Mouse (Mus musculus) intestine, embryonic 16.5 days (tissue): Measurements from ENCODE around the gene Myt1l. TPM values are rescaled to one million over a fixed set of nuclear protein-coding genes. Genes with fewer than 3 reads are reported as not detected.
A peak's percentile ranks its signal among the peaks of the same experiment; 100 is the strongest.

Experiments used
- ATAC-seq: fragments of 200-750 bp; cut with Nextera tagmentation; 2 replicates; pipeline ENCODE4 v1.8.0; 2017; ENCODE audit warnings: moderate TSS enrichment, moderate library complexity
- H3K27ac ChIP-seq: fragments of 300-500 bp; sonication (generic); 2 replicates; pipeline ENCODE4 v1.5.1; 2014; ENCODE audit warnings: mild to moderate bottlenecking, low read length
- H3K27me3 ChIP-seq: fragments of 300-500 bp; sonication (generic); replicated peaks from 2 replicates; pipeline ENCODE4 v1.6.1; 2014; ENCODE audit warnings: low read length, control low read depth, mixed read lengths; ENCODE audit not compliant: control insufficient read depth, insufficient read depth
- H3K36me3 ChIP-seq: fragments of 300-500 bp; sonication (generic); 2 replicates; pipeline ENCODE4 v1.6.1; 2014; ENCODE audit warnings: low read length, control low read depth; ENCODE audit not compliant: control insufficient read depth, insufficient read depth
- H3K4me1 ChIP-seq: fragments of 300-500 bp; sonication (generic); 2 replicates; pipeline ENCODE4 v1.6.1; 2014; ENCODE audit warnings: low read length, control low read depth, mixed read lengths; ENCODE audit not compliant: control insufficient read depth, insufficient read depth
- H3K4me2 ChIP-seq: fragments of 300-500 bp; sonication (generic); 2 replicates; pipeline ENCODE4 v1.6.1; 2014; ENCODE audit warnings: low read depth, low read length, control low read depth
- H3K4me3 ChIP-seq: fragments of 300-500 bp; sonication (generic); 2 replicates; pipeline ENCODE4 v1.5.1; 2014; ENCODE audit warnings: mild to moderate bottlenecking, low read length
- H3K9ac ChIP-seq: fragments of 300-500 bp; sonication (generic); 2 replicates; pipeline ENCODE4 v1.6.1; 2014; ENCODE audit warnings: low read depth, low read length
- H3K9me3 ChIP-seq: fragments of 300-500 bp; sonication (generic); 2 replicates; pipeline ENCODE4 v1.6.1; 2016; ENCODE audit warnings: low read length, control low read depth; ENCODE audit not compliant: control insufficient read depth
- WGBS: fragments of 180-500 bp; shearing (Covaris S2); extraction: QIAGEN DNeasy Blood & Tissue Kit; methylation state at CpG from one replicate; pipeline ENCODE4 v1.1.7; 2014; 5-methylcytosine and 5-hydroxymethylcytosine counted together
- polyA plus RNA-seq: library from polyadenylated mRNA; unstranded; fragments of >200 nt; fragmentation: Nextera tagmentation; extraction: Ambion mirVana; gene quantifications from 2 replicates; pipeline ENCODE4 v1.2.1, GENCODE M21; 2015

Gene Myt1l
- polyA plus RNA-seq, 1 experiment from 2014 or later = 3.3 TPM

DNA sequence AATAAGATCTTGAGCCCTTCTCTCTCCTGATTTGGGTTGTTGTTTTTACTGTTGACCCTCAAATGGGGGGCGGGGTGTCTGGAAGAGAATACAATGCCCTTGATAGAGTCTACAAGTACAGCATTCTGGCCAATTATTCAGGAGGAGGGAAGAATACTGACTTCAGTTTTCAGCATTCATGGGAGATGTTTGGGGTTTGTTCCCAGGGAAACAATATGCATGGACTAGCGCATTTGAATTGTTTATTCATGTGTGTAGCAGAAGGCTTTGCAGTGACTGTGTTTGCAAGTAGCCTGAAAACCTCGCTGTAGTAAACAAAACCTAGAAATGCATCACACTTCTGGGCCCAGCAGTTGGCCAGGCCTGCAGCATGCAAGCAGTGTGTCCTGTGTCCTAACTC, 426.3 kb downstream of the Myt1l start:
- ATAC-seq = no peak
- Histone ChIP-seq H3K4me1 (peaks cover 25% of the 10 kb centered on the region), H3K36me3 (0 out of 2 replicates have a peak, but pooled peaks cover 2% of the 10 kb centered on the region), H3K4me3 (no peak overlapping the region), H3K4me2 (no peak overlapping the region), H3K9ac (no peak overlapping the region), H3K27me3 (no peaks in the 10 kb centered on the region), H3K9me3 (no peaks in the 10 kb centered on the region), H3K27ac (peak overlapping the region; percentile 10)
- WGBS = 56% methylated on average over 3 of the region's 3 CpGs

DNA sequence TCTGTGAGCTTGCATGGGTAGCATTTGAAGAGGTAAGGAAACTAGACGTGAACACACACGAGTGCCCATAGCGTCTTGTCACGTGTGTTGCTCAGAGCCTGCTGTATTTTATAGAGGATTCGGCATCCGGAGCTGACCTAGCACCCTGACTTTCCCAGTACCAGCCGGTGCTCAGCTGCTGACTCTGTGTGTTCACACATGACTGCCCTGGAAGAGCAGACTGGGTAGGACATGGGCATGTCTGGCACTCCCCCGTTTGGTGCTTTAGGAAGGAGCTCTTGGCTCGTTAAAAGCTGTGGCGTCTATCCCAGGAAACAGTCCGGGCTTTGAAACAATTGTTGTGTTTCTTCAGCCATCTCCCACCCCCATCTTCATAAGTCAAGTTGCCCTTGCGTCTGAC, 428.8 kb downstream of the Myt1l start:
- Histone ChIP-seq H3K9ac (no peak overlapping the region), H3K36me3 (no peaks in the 10 kb centered on the region), H3K27me3 (no peaks in the 10 kb centered on the region), H3K4me2 (no peak overlapping the region), H3K27ac (no peak overlapping the region), H3K4me3 (no peak overlapping the region), H3K9me3 (no peaks in the 10 kb centered on the region), H3K4me1 (peaks cover 21% of the 10 kb centered on the region)
- 81% methylated on average over 12 of the region's 12 CpGs for WGBS
- no peak for ATAC-seq

DNA sequence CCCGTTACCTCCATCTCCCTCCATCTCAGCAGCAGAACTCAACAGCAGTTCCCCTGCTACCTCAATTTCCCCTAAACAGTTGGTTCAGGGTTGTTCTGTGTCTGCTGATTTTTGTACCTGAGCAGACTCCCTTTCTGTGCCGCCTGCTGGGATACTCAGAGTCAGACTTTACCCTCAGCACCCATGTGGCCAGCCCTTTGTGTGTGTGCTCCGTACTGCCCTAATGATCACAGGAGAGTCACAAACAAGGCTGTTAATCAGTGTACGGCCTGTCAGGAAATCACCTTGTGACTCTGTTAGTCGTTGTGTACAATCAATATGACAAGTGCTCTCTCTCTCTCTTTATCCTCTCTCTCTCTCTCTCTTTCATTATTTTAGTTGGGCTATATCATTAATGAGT, 430.5 kb downstream of the Myt1l start:
- no peak overlapping the region for H3K4me3 ChIP-seq
- 67% methylated on average over 5 of the region's 5 CpGs for WGBS
- H3K4me1 ChIP-seq = peaks cover 15% of the 10 kb centered on the region
- ATAC-seq = peak; percentile 60; the same call in 1 of the 2 replicates
- no peaks in the 10 kb centered on the region for H3K9me3 ChIP-seq
- no peak overlapping the region for H3K9ac ChIP-seq
- H3K4me2 ChIP-seq = no peak overlapping the region
- H3K36me3 ChIP-seq = 0 out of 2 replicates have a peak, but pooled peaks cover 2% of the 10 kb centered on the region
- no peak overlapping the region for H3K27ac ChIP-seq
- no peaks in the 10 kb centered on the region for H3K27me3 ChIP-seq

DNA sequence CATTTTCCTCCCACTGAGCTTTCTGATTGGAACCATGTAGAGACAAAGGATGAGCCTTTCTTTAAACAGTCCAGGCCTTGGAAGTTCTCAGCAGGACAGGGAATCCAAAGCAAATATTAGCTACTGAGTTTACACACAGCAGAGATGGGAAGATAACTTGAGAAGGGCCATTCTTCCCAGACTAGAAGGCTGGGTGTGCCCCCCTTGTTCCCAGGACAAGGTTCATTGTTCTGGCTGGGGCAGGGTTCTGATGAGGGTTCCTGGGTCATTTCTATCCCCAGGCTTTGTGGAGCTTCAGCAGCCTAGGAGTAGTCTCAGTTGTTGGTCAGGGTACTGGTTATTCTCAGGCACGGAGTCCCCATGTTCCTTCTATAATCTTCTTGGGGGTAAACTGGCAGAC, 432.9 kb downstream of the Myt1l start:
- peak; percentile 56; the same call in 1 of the 2 replicates for ATAC-seq
- H3K27ac ChIP-seq = no peak overlapping the region
- 63% methylated on average over 1 of the region's 1 CpGs for WGBS

DNA sequence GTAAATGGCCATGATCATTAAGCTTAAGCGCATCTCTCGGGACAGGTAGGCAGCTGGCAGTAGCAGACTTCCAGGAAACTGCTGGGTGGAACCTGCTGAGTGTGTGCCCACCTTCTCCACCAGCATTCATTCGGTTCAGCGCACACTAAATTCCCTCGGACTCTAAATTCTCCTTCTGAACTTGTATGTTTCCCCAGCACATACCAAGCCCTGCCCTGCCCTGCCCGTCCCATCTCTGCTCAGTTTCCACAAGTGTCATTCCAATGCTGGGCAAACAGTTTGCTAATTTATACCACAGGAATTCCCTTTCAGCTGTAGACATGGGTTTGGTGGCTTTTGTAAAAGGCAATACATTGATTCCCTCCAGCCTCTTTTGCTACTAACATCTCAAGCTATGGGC, 436.8 kb downstream of the Myt1l start:
- Histone ChIP-seq H3K4me1 (peaks cover 8% of the 10 kb centered on the region), H3K27me3 (no peaks in the 10 kb centered on the region), H3K4me2 (no peak overlapping the region), H3K36me3 (0 out of 2 replicates have a peak, but pooled peaks cover 2% of the 10 kb centered on the region), H3K9me3 (no peaks in the 10 kb centered on the region), H3K27ac (no peak overlapping the region), H3K4me3 (no peak overlapping the region), H3K9ac (no peak overlapping the region)
- WGBS = 85% methylated on average over 6 of the region's 6 CpGs
- ATAC-seq = no peak

More for the DNA sequence above, 432.9 kb downstream of the Myt1l start:
- H3K36me3 ChIP-seq = 0 out of 2 replicates have a peak, but pooled peaks cover 2% of the 10 kb centered on the region
- H3K4me1 ChIP-seq = peaks cover 8% of the 10 kb centered on the region
- no peak overlapping the region for H3K9ac ChIP-seq
- no peaks in the 10 kb centered on the region for H3K9me3 ChIP-seq
- no peak overlapping the region for H3K4me2 ChIP-seq
- H3K4me3 ChIP-seq = no peak overlapping the region
- H3K27me3 ChIP-seq = no peaks in the 10 kb centered on the region

DNA sequence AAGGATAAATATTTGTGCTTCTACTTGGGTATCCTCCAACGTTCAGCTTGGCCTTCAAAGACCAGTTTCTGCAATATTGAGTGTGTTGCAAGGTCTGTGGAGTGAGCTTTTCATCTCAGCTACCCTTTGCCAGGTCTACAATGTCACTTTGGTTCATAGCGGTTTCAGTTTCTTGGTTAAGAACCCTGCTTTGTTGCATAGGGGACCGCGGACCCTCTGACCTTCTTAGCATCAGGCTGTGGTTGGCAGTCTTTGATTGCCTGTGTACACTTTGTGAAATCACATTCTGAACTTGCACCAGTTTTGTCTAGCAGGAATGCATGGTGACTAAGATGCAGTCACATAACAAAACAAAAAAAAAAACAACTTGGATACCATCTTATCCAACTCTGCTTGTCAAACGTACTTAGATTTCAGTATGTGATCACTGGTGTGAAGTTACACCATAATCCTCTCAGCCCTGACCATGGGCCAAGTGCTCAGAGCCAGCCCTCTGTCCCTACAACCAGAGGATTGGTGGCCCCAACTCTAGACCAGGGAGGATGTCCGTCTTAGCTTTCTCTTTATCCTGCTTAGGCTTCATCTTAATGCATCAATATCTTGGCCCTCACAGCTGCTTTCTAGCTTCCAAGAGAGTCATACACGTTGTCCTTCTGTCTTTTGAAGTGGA, 443.7 kb downstream of the Myt1l start:
- H3K4me1 ChIP-seq = peaks cover 2% of the 10 kb centered on the region; the same call in 1 of the 2 replicates
- no peaks in the 10 kb centered on the region for H3K9me3 ChIP-seq
- no peak overlapping the region for H3K4me2 ChIP-seq
- H3K9ac ChIP-seq = no peak overlapping the region
- ATAC-seq = no peak
- WGBS = 73% methylated on average over 7 of the region's 7 CpGs
- no peaks in the 10 kb centered on the region for H3K27me3 ChIP-seq
- no peak overlapping the region for H3K4me3 ChIP-seq
- peaks cover 3% of the 10 kb centered on the region; the same call in 1 of the 2 replicates for H3K36me3 ChIP-seq
- H3K27ac ChIP-seq = no peak overlapping the region

DNA sequence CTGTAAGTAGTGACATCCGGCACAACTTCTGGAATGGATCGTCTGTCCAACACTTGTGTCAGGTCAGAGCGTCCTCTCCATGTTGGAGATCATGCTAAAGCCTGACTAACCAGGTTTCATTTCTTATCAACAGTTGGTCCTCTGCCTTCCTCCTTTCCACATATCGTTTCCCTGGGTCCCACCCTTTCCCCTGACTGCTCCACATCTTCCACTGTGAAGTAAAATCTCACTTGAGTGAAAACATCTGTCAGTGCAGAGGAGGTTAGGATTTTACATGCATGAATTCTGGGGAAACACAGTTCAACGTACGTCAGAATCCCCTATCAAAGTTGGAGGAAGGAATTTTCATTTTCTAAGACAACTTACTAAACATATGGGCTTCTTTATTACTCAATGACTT, 444.3 kb downstream of the Myt1l start:
- Histone ChIP-seq H3K4me3 (no peak overlapping the region), H3K9me3 (no peaks in the 10 kb centered on the region), H3K9ac (no peak overlapping the region), H3K27ac (no peak overlapping the region), H3K27me3 (no peaks in the 10 kb centered on the region), H3K4me1 (peaks cover 2% of the 10 kb centered on the region; the same call in 1 of the 2 replicates), H3K4me2 (no peak overlapping the region), H3K36me3 (peaks cover 3% of the 10 kb centered on the region; the same call in 1 of the 2 replicates)
- WGBS = 55% methylated on average over 6 of the region's 6 CpGs
- ATAC-seq = no peak
